Mouse (Mus musculus) thymus, adult 2 months (tissue): ENCODE measurements at regions not wholly inside any gene's neighbourhood (a gene's known extent, or its start where the extent isn't known, plus 50 kb on each side); places are given as distances from the start of the nearest gene placed in this dataset.

Experiments
- CTCF ChIP-seq: fragments of 200-500 bp; IDR thresholded peaks from 2 replicates; pipeline ENCODE4 v1.5.1; 2012; ENCODE audit warnings: mild to moderate bottlenecking, control low read depth, low read length, moderate library complexity, borderline replicate concordance; ENCODE audit not compliant: control insufficient read depth, poor library complexity, insufficient read depth; ENCODE audit errors: extremely low read depth
- POLR2A ChIP-seq: fragments of 200-500 bp; IDR thresholded peaks from 2 replicates; pipeline ENCODE4 v1.6.1; 2012; ENCODE audit warnings: mild to moderate bottlenecking, low read length, control low read depth, moderate library complexity; ENCODE audit not compliant: control insufficient read depth, poor library complexity, insufficient read depth; ENCODE audit errors: extremely low read depth

GRCm38 (mm10) chr2:28387422-28387836 is 59.2 kb upstream of the Ppp1r26 start:
- no peak for TF ChIP-seq POLR2A
- TF ChIP-seq CTCF: no peak
